Mouse (Mus musculus) liver, embryonic 15.5 days (tissue): ENCODE measurements at regions not wholly inside any gene's neighbourhood (a gene's known extent, or its start where the extent isn't known, plus 50 kb on each side); places are given as distances from the start of the nearest gene placed in this dataset.

ENCODE experiments used
- ATAC-seq: fragments of 200-750 bp; cut with Nextera tagmentation; 2 replicates; pipeline ENCODE4 v1.8.0; 2017; ENCODE audit warnings: moderate number of reproducible peaks, mild to moderate bottlenecking, moderate library complexity; ENCODE audit not compliant: insufficient read depth
- H3K27ac ChIP-seq: fragments of 300-500 bp; sonication (generic); replicated peaks from 2 replicates; pipeline ENCODE4 v1.5.1; 2015; ENCODE audit warnings: mild to moderate bottlenecking, inconsistent platforms
- H3K27me3 ChIP-seq: fragments of 300-500 bp; sonication (generic); 2 replicates; pipeline ENCODE4 v1.6.1; 2015; ENCODE audit warnings: mild to moderate bottlenecking, inconsistent platforms
- H3K36me3 ChIP-seq: fragments of 300-500 bp; sonication (generic); replicated peaks from 2 replicates; pipeline ENCODE4 v1.6.1; 2015; ENCODE audit warnings: moderate library complexity, mild to moderate bottlenecking, inconsistent platforms
- H3K4me1 ChIP-seq: fragments of 300-500 bp; sonication (generic); replicated peaks from 2 replicates; pipeline ENCODE4 v1.6.1; 2015; ENCODE audit warnings: inconsistent platforms
- H3K4me2 ChIP-seq: fragments of 300-500 bp; sonication (generic); 2 replicates; pipeline ENCODE4 v1.6.1; 2015; ENCODE audit warnings: moderate library complexity, mild to moderate bottlenecking, inconsistent platforms
- H3K4me3 ChIP-seq: fragments of 300-500 bp; sonication (generic); replicated peaks from 2 replicates; pipeline ENCODE4 v1.5.1; 2015; ENCODE audit warnings: mild to moderate bottlenecking, inconsistent platforms
- H3K9ac ChIP-seq: fragments of 300-500 bp; sonication (generic); 2 replicates; pipeline ENCODE4 v1.6.1; 2015; ENCODE audit warnings: moderate library complexity, mild to moderate bottlenecking, inconsistent platforms
- H3K9me3 ChIP-seq: fragments of 300-500 bp; sonication (generic); replicated peaks from 2 replicates; pipeline ENCODE4 v1.6.1; 2016; ENCODE audit warnings: inconsistent platforms
- WGBS: fragments of 180-500 bp; shearing (Covaris S2); methylation state at CpG from one replicate; pipeline ENCODE4 v1.1.7; 2015; ENCODE audit warnings: mixed read lengths; ENCODE audit not compliant: insufficient replicate concordance; 5-methylcytosine and 5-hydroxymethylcytosine counted together

- peak; percentile 42; the same call in 1 of the 2 replicates for ATAC-seq
- WGBS: 38% methylated on average over 8 of the region's 8 CpGs
- Histone ChIP-seq H3K9me3 (no peaks in the 10 kb centered on the region), H3K27ac (no peak overlapping the region), H3K9ac (no peak overlapping the region), H3K4me1 (0 out of 2 replicates have a peak, but pooled peaks cover 4% of the 10 kb centered on the region), H3K4me2 (no peak overlapping the region), H3K4me3 (no peak overlapping the region), H3K27me3 (peaks cover 26% of the 10 kb centered on the region), H3K36me3 (no peaks in the 10 kb centered on the region)
These were observed 53.0 kb upstream of the Shb start for GRCm38 (mm10) chr4:45585188-45585820.

GRCm38 (mm10) chr4:45583966-45584365, 51.7 kb upstream of the Shb start:
- 43% methylated on average over 4 of the region's 4 CpGs for WGBS
- Histone ChIP-seq H3K9ac (no peak overlapping the region), H3K27me3 (peaks cover 22% of the 10 kb centered on the region), H3K27ac (no peak overlapping the region), H3K36me3 (no peaks in the 10 kb centered on the region), H3K4me1 (0 out of 2 replicates have a peak, but pooled peaks cover 4% of the 10 kb centered on the region), H3K9me3 (no peaks in the 10 kb centered on the region), H3K4me2 (no peak overlapping the region), H3K4me3 (no peak overlapping the region)
- no peak for ATAC-seq

GRCm38 (mm10) chr4:45582496-45582895, 50.2 kb upstream of the Shb start:
- H3K36me3 ChIP-seq: no peaks in the 10 kb centered on the region
- H3K4me2 ChIP-seq: no peak overlapping the region
- H3K4me1 ChIP-seq: 0 out of 2 replicates have a peak, but pooled peaks cover 4% of the 10 kb centered on the region
- no peak overlapping the region for H3K9ac ChIP-seq
- no peaks in the 10 kb centered on the region for H3K9me3 ChIP-seq
- no peak overlapping the region for H3K27ac ChIP-seq
- ATAC-seq: no peak
- H3K27me3 ChIP-seq: peaks cover 22% of the 10 kb centered on the region
- WGBS: 61% methylated on average over 5 of the region's 5 CpGs
- no peak overlapping the region for H3K4me3 ChIP-seq
